Mouse (Mus musculus): ENCODE data around the gene Slc6a19.

Slc6a19 gene

DNA sequence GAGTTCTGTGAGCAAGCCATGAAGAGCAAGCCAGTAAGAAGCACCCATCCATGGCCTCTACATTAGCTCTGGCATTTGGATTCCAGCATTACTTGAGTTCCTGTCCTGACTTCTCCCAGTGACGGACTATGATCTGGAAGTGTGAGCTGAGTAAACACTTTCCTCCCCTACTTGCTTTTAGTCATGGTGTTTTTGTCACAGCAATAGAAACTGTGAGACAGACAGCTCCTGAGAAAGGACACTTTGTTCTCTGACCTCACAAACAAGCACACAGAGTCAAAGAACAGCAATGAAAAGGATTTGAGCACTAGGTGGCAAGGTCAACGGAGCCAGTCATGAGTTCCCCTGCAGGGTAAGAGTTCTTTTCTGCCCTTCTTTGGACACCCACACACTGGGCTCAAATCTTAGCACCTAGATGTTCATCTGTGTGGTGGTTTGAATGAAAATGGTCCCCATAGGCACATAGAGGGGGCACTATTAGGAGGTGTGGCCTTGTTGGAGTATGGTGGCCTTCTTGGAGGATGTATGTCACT lies 44.4 kb downstream of the Slc6a19 start:
- no peak for DNase-seq (ENCODE audit: low spot score)

DNA sequence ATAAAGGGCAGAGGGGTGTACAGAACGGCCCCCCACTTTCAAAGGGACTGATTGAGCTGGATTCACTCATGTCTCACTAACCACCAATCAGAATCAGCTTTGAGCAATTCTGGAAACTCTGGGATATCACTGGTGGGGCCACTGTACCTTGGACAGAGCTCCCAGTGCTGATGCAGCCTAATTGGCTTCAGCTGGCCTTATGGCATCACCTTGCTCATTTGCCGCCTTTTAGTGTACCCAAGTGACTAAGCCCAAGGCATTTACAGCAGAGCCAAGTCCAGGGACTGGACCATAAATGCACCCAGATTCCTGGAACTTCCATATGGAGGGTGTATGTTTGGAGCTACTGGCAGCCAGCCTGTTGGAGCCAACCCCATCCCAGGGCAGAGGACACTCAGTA lies 45.7 kb downstream of the Slc6a19 start:
- DNase-seq (ENCODE audit: low spot score) = no peak

DNA sequence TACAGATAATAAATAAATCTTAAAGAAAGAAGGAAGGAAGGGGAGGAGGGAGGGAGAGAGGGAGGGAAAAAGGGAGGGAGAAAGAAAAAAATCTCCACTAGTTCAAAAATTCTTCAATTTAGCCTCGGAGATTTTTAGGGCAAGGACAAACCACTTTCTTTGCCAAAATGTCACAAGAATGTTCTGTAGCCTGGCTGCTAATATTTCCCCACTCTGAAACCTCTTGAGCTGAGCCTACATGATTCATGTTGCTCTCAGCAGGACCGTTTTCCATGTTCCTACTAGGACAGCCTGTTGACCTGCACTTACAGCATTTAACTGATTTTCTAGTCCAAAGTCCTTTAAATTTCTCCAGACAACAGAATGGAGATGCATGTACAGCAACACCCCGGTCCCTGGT lies 49.7 kb downstream of the Slc6a19 start:
- DNase-seq (ENCODE audit: low spot score) = no peak

DNA sequence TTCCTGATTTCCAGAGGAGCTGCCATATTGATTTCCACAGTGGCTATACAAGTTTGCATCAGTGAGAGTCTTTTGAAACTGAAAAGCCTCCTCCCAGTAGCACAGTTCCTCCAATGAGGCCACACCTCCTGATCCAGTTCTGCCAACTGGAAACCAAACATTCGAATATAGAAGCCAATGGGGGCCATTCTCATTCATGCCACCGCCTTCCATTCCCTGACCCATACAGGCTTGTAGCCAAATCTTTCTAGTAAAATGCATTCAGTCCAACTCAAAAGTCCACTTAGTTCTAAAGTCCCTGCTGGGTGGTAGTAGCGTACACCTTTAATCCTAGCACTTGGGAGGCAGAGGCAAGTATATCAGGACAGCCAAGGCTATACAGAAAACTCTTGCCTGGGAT lies 51.4 kb downstream of the Slc6a19 start:
- DNase-seq (ENCODE audit: low spot score) = no peak

DNA sequence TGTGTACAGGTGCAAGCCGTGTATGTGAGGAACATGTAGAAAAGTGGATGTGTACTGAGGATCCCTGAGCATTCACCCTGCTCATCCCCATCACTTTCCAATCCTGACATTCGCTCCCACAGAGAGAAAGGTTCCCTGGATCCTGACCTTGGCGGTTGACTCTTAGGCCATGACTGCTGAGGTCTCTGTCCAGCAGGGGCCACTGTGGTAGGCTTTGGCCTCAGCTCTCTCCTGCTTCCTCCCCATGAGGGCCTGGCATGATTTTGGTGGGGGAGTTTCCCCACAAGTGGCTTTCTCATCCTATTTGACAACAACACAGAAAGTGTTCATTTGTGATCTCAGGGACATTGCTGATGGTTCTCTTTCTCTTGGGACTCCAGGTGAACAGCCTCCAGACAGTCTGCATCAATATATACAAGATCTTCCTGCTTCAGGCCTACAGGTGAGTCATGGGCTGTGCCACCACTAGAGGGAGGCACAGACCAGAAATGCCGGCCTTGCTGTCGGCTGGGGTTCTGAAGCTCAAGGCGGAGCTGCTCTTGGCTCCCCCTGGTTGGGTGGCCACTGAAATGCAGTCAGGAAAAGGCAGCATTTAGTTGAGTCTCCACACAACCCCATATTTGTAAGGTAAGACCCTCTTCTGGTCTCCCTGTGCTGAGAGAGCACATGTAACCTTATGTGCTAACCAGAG lies 58.1 kb downstream of the Slc6a19 start:
- DNase-seq (ENCODE audit: low spot score) = peak; percentile 12

DNA sequence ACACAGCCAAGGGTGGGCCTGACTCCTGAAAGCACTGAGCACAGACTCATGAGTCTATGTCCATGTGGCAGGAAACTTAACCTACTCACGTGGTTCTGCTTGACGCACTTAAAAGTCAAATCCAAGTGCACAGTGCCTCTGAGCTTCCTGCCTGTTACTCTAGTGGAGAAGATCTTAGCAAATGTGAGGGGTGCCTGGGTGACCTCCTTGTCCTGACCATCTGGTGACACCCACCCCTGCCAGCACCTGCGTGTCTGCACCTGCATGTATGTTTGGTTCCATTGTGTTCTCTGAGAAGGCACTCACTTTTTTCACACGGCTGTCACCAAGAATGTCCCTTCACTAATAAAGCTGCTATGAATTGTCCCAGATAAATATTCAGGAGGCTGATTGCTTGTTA lies 63.4 kb downstream of the Slc6a19 start:
- DNase-seq (ENCODE audit: low spot score) = no peak

DNA sequence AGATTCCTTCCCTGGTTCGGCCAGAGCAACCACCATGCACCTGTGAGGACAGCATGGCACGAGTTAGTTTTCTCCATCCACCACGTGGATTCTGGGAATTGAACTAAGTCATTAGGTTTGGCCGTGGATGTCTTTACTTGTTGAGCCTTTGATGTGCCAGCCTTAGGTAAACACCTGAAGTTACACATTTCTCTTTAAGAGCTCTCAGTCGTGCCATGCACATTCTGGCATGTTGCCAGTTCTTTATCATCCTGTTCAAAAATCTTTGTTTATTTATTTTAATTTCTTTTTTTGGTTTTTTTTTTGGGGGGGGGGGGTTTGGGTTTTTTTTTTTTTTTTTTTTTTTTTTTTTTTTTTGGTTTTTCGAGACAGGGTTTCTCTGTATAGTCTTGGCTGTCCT lies 66.8 kb downstream of the Slc6a19 start:
- DNase-seq (ENCODE audit: low spot score) = no peak

DNA sequence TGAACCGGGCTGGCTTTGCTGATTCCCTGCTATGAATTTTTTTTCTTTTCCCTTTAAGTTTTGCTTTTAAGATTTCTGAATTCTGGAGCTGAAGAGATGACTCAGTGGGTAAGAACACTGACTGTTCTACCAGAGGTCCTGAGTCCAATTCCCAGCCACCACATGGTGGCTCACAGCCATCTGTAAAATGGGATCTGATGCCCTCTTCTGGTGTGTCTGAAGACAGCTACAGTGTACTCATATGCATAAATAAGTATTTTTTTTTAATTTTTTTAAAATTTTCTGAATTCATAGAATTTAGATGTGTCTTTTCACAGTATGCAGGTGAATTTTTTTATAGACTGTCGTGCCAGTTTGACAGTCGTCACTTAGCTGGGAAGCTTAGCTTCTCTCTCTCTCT lies 72.8 kb downstream of the Slc6a19 start:
- no peak for DNase-seq (ENCODE audit: low spot score)
